Mouse (Mus musculus): Measurements from ENCODE around the gene Olfr1385.

DNA sequence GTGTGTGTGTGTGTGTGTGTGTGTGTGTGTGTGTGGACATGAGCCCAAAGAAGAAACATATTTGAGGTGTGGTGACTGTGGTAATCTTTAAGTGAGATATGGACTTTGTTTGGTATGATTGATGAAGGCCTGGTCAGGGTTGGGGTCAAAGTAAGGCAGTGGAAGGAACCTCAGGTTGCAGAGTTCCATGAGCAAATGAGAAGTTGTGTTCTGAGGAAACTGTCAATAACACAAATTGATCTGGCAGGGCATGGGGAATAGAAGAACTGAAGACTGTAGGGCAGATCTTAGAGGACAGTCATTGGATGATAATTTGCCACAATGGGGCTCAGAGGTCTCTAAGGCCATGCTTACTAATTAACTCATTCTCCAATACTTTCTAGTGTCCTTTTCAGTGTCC lies 30.5 kb downstream of the Olfr1385 start, which contains the start of gene Olfr1383:
- TF ChIP-seq CTCF (IDR thresholded peaks at IDR 0.05; ENCODE audit: insufficient read depth, low read depth, low read length) (no peak), POLR2A (IDR thresholded peaks at IDR 0.05; ENCODE audit: insufficient read depth, low read depth, low read length) (no peak)

All from olfactory bulb, adult 2 months (tissue).